Mouse (Mus musculus) myocyte (in vitro differentiated cells): Measurements from ENCODE around the gene N4bp2.

Experiments
- CEBPB ChIP-seq: IDR thresholded peaks from 2 replicates; pipeline ENCODE4 v1.6.1; 2011; ENCODE audit warnings: mild to moderate bottlenecking, moderate library complexity; ENCODE audit not compliant: poor library complexity, insufficient read depth, severe bottlenecking
- E2F4 ChIP-seq: IDR thresholded peaks from one replicate; pipeline ENCODE4 v1.6.1; 2011; ENCODE audit warnings: mild to moderate bottlenecking, control low read depth, moderate library complexity; ENCODE audit not compliant: insufficient read depth
- MAX ChIP-seq: IDR thresholded peaks from one replicate; pipeline ENCODE4 v1.6.1; 2011; ENCODE audit warnings: low read depth, mild to moderate bottlenecking, control low read depth
- MYOD1 ChIP-seq, 3 experiments: IDR thresholded peaks; one replicate each; pipeline ENCODE4 v1.6.1; 2011; ENCODE audit warnings: control low read depth in 2 of 3, low read depth in 2 of 3, mild to moderate bottlenecking in 2 of 3, moderate library complexity in 1 of 3; ENCODE audit not compliant: insufficient read length in 2 of 3, control insufficient read depth in 1 of 3
- MYOG ChIP-seq, 3 experiments: IDR thresholded peaks; one replicate each; pipeline ENCODE4 v1.6.1; 2011; ENCODE audit warnings: control low read depth in 2 of 3, low read depth in 2 of 3, mild to moderate bottlenecking in 2 of 3; ENCODE audit not compliant: insufficient read length in 2 of 3, control insufficient read depth in 1 of 3, insufficient read depth in 1 of 3
- POLR2A ChIP-seq: IDR thresholded peaks from one replicate; pipeline ENCODE4 v1.6.1; 2011; ENCODE audit warnings: low read depth, mild to moderate bottlenecking, control low read depth, moderate library complexity; ENCODE audit not compliant: insufficient read length
- POLR2AphosphoS2 ChIP-seq: IDR thresholded peaks from one replicate; pipeline ENCODE4 v1.6.1; 2011; ENCODE audit warnings: low read depth, control low read depth; ENCODE audit not compliant: insufficient read length
- SRF ChIP-seq: IDR thresholded peaks from one replicate; pipeline ENCODE4 v1.6.1; 2011; ENCODE audit warnings: low read depth; ENCODE audit not compliant: control insufficient read depth, insufficient read length
- TCF12 ChIP-seq: IDR thresholded peaks from one replicate; pipeline ENCODE4 v1.6.1; 2011; ENCODE audit warnings: mild to moderate bottlenecking, control low read depth; ENCODE audit not compliant: poor library complexity, insufficient read depth, severe bottlenecking
- TCF3 ChIP-seq: IDR thresholded peaks from one replicate; pipeline ENCODE4 v1.6.1; 2011; ENCODE audit warnings: low read depth, control low read depth; ENCODE audit not compliant: insufficient read length
- USF1 ChIP-seq: IDR thresholded peaks from one replicate; pipeline ENCODE4 v1.6.1; 2011; ENCODE audit warnings: low read depth, mild to moderate bottlenecking, control low read depth, moderate library complexity

DNA sequence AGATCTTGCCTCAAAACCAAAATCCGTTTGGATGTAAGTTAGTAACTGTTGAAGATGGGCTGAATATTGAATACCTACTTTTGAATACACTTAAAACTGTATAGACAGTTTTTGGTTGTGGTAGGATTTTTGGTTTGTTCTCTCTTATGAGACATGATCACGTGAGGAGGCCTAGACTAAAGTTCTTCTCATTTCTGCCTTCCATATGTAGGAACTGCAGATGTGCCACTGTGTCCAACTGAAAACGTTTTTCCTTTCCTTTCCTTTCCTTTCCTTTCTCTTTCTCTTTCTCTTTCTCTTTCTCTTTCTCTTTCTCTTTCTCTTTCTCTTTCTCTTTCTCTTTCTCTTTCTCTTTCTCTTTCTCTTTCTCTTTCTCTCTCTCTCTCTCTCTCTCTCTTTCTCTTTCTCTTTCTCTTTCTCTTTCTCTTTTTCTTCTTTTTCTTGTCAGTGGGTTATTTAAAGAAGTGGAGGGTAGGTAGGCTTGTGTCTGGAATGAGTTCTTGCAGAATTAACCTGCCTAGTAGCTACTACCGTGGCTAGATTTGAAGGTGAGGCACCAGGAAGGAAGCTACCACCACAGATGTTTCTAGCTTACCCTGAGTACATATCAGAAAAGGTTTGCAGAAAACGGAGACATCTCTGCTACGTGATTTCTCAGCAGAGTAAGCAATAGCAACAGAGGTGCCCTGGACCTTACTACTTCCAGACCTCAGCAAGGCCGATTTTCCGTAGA, 70.6 kb downstream of the N4bp2 start:
- TF ChIP-seq POLR2A (no peak), MAX (no peak), TCF3 (no peak), POLR2AphosphoS2 (no peak), MYOG (IDR thresholded peaks at IDR 0.05; ENCODE audit: control insufficient read depth in 1 of 3, insufficient read depth in 1 of 3, insufficient read length in 2 of 3, low read depth in 2 of 3) (no peak), CEBPB (no peak), TCF12 (no peak), E2F4 (no peak), MYOD1 (IDR thresholded peaks at IDR 0.05; ENCODE audit: control insufficient read depth in 1 of 3, insufficient read length in 2 of 3, low read depth in 2 of 3) (no peak), USF1 (no peak), SRF (no peak)
